Mouse (Mus musculus) erythroblast, embryonic 14.5 days (primary cell): ENCODE results near the gene Klhl12.

Experiments
- GATA1 ChIP-seq: IDR thresholded peaks from 2 replicates; pipeline ENCODE4 v1.6.1; 2012; ENCODE audit warnings: low read length, inconsistent platforms, mixed read lengths
- TAL1 ChIP-seq: IDR thresholded peaks from 3 replicates; pipeline ENCODE4 v1.6.1; 2012; ENCODE audit warnings: low read length, inconsistent platforms, mixed read lengths

- no peak for TF ChIP-seq GATA1
- TF ChIP-seq TAL1, result no peak
These were observed 80.2 kb downstream of the Klhl12 start for GRCm38 (mm10) chr1:134535513-134535912.
